Mouse (Mus musculus): ENCODE data around the gene Spop.

GRCm38 (mm10) chr11:95412615-95413014, 1.3 kb upstream of the Spop start:
- TF ChIP-seq CTCF (IDR thresholded peaks at IDR 0.05; ENCODE audit: low read depth) (no peak), EP300 (IDR thresholded peaks at IDR 0.05; ENCODE audit: low read depth) (no peak)

Measured in heart, postnatal 0 days (tissue).